Mouse (Mus musculus) left cerebral cortex, postnatal 25 days (tissue): ENCODE measurements at regions not wholly inside any gene's neighbourhood (a gene's known extent, or its start where the extent isn't known, plus 50 kb on each side); places are given as distances from the start of the nearest gene placed in this dataset.
A peak's percentile ranks its signal among the peaks of the same experiment; 100 is the strongest.
"Not testable (repeated sequence)": the region's sequence is repeated elsewhere in the genome, so short reads cannot be mapped to it uniquely, and the experiment has no call there.

Source experiments
- DNase-seq, 2 experiments: peaks; one replicate each; pipeline ENCODE4 v3.0.0; 2022; ENCODE audit warnings: low spot score in 2 of 2, mixed read lengths in 1 of 2
- intact Hi-C: fragments of 180-260 bp; cut with DNase I; formaldehyde crosslinking; loops from one replicate; pipeline ENCODE4 v1.15.1; 2025

GRCm38 (mm10) chr5:109842186-109842978, 80.8 kb upstream of the Gm15446 start:
- intact Hi-C loops, DNase-seq: not testable (repeated sequence)

GRCm38 (mm10) chr5:109844236-109844635, 79.0 kb upstream of the Gm15446 start:
- intact Hi-C loops, DNase-seq: not testable (repeated sequence)

- intact Hi-C loops: no loop called here
- no peak for DNase-seq
Observed at GRCm38 (mm10) chr5:109844753-109845186, 78.4 kb upstream of the Gm15446 start.

GRCm38 (mm10) chr5:109851225-109851624, 72.0 kb upstream of the Gm15446 start:
- DNase-seq, intact Hi-C loops: not testable (repeated sequence)

- DNase-seq: no peak
- intact Hi-C loops: loop anchor here (5.0 to 10.0 kb wide), 2 partner anchors 67 to 134 kb away; partner anchors contain the start of gene Zfp932
Observed at GRCm38 (mm10) chr5:109860402-109860801, 62.8 kb upstream of the Gm15446 start.

- not testable (repeated sequence) for DNase-seq
- intact Hi-C loops: loop anchor here (5.0 to 10.0 kb wide), 2 partner anchors 63 to 130 kb away; partner anchors contain the start of gene Zfp932
Observed at GRCm38 (mm10) chr5:109864517-109864916, 58.7 kb upstream of the Gm15446 start.

- intact Hi-C loops: loop anchor here (10.0 kb wide), 1 partner anchor 129 kb away; the partner anchor contains the start of gene Zfp932
- DNase-seq: no peak
Observed at GRCm38 (mm10) chr5:109865628-109866027, 57.6 kb upstream of the Gm15446 start.

GRCm38 (mm10) chr5:109866337-109867126, 56.7 kb upstream of the Gm15446 start:
- intact Hi-C loops: loop anchor here (10.0 kb wide), 1 partner anchor 128 kb away; the partner anchor contains the start of gene Zfp932
- DNase-seq: peak; percentile 85 to 93

GRCm38 (mm10) chr5:109867221-109867620, 56.0 kb upstream of the Gm15446 start:
- intact Hi-C loops: loop anchor here (10.0 kb wide), 1 partner anchor 128 kb away; the partner anchor contains the start of gene Zfp932
- peak in 1 of 2 experiments; percentile 16 for DNase-seq
